Mouse (Mus musculus): ENCODE measurements around the gene Slc7a7.

GRCm38 (mm10) chr14:54340836-54341235 lies 76.7 kb downstream of the Slc7a7 start:
- TF ChIP-seq CTCF (IDR thresholded peaks at IDR 0.05; ENCODE audit: borderline replicate concordance, insufficient read depth, low read length), result no peak
- no peak for TF ChIP-seq POLR2A (IDR thresholded peaks at IDR 0.05; ENCODE audit: low read depth, low read length)
